In genomic region chr9:64820086-64820795, GRCm38 (mm10) we compare ENCODE assay signal across 24 mouse cellular contexts. TPM values are rescaled to one million over a fixed set of nuclear protein-coding genes. Genes with fewer than 3 reads are reported as not detected.
DNase-seq lines count a peak whose midpoint lies in the region; ATAC-seq and TF ChIP-seq lines count a peak whose summit lies in the region.
"Had no signal": no experiment of that assay in that cellular context is flagged by ENCODE, and none has a peak within 500 bp of the region (broad histone marks: within the 10 kb centered on the region; RNA-seq: fewer than 3 reads in every experiment).

No protein-coding gene starts in this region.

- intact Hi-C loops in heart, postnatal 10 days (cut with DNase I): no loop called here

- no peaks in the 10 kb centered on the region for H3K9me3 ChIP-seq in forebrain, embryonic 14.5 days (replicated peaks; ENCODE audit: control insufficient read depth, low read length)
- no peaks in the 10 kb centered on the region for H3K9me3 ChIP-seq in forebrain, embryonic 10.5 days
- H3K9me3 ChIP-seq in kidney, embryonic 16.5 days (ENCODE audit: low read length): no peaks in the 10 kb centered on the region
- H3K9me3 ChIP-seq: G1E; heart, embryonic 13.5 days; hindbrain, embryonic 12.5 days; hindbrain, embryonic 15.5 days had no signal

- no peak overlapping the region for H3K4me2 ChIP-seq in forebrain, embryonic 14.5 days (ENCODE audit: low read length)
- H3K4me2 ChIP-seq in kidney, embryonic 16.5 days (replicated peaks; ENCODE audit: low read depth, low read length): no peak overlapping the region
- H3K4me2 ChIP-seq: heart, embryonic 13.5 days; hindbrain, embryonic 12.5 days; hindbrain, embryonic 15.5 days had no signal

- ATAC-seq in forebrain, embryonic 14.5 days: no peak
- ATAC-seq in kidney, embryonic 16.5 days (ENCODE audit: low FRiP score, low TSS enrichment): no peak
- ATAC-seq: activated CD4-positive, CD25-positive, alpha-beta regulatory T cell, adult 4 months; forebrain, embryonic 16.5 days had no signal

- H3K36me3 ChIP-seq in forebrain, embryonic 14.5 days (ENCODE audit: control insufficient read depth, insufficient read depth, low read length): no peaks in the 10 kb centered on the region
- H3K36me3 ChIP-seq in forebrain, embryonic 10.5 days (replicated peaks): no peaks in the 10 kb centered on the region
- H3K36me3 ChIP-seq in splenic B cell, adult 2 months (ENCODE audit: control insufficient read depth, insufficient read depth, low read length, poor library complexity, severe bottlenecking): no peaks in the 10 kb centered on the region
- H3K36me3 ChIP-seq in kidney, embryonic 16.5 days (ENCODE audit: insufficient read depth, low read length): no peaks in the 10 kb centered on the region
- H3K36me3 ChIP-seq: heart, embryonic 13.5 days; hindbrain, embryonic 12.5 days; hindbrain, embryonic 15.5 days had no signal

- no peaks in the 10 kb centered on the region for H3K4me1 ChIP-seq in forebrain, embryonic 14.5 days (ENCODE audit: control insufficient read depth, insufficient read depth, low read length)
- H3K4me1 ChIP-seq in forebrain, embryonic 10.5 days: no peaks in the 10 kb centered on the region
- H3K4me1 ChIP-seq in kidney, embryonic 16.5 days (ENCODE audit: insufficient read depth, low read length): no peaks in the 10 kb centered on the region
- H3K4me1 ChIP-seq: heart, embryonic 13.5 days; hindbrain, embryonic 12.5 days; hindbrain, embryonic 15.5 days had no signal

- 37% methylated on average over 3 of the region's 3 CpGs for WGBS in forebrain, embryonic 14.5 days
- 90% methylated on average over 3 of the region's 3 CpGs for WGBS in forebrain, embryonic 10.5 days
- WGBS in kidney, embryonic 16.5 days: 76% methylated on average over 3 of the region's 3 CpGs

- H3K9ac ChIP-seq in forebrain, embryonic 14.5 days (ENCODE audit: low read length): no peak overlapping the region
- H3K9ac ChIP-seq in kidney, embryonic 16.5 days (replicated peaks; ENCODE audit: low read length): no peak overlapping the region
- H3K9ac ChIP-seq: heart, embryonic 13.5 days; hindbrain, embryonic 12.5 days; hindbrain, embryonic 15.5 days had no signal

- H3K27me3 ChIP-seq in forebrain, embryonic 14.5 days (replicated peaks; ENCODE audit: control insufficient read depth, insufficient read depth, low read length): no peaks in the 10 kb centered on the region
- H3K27me3 ChIP-seq in forebrain, embryonic 10.5 days (ENCODE audit: poor library complexity, severe bottlenecking): no peaks in the 10 kb centered on the region
- H3K27me3 ChIP-seq in splenic B cell, adult 2 months (ENCODE audit: control insufficient read depth, insufficient read depth, low read length, poor library complexity, severe bottlenecking): no peaks in the 10 kb centered on the region
- H3K27me3 ChIP-seq in kidney, embryonic 16.5 days (ENCODE audit: insufficient read depth, low read length): no peaks in the 10 kb centered on the region
- H3K27me3 ChIP-seq: CH12.LX; heart, embryonic 13.5 days; hindbrain, embryonic 12.5 days; hindbrain, embryonic 15.5 days had no signal

- no peak for TF ChIP-seq POLR2A in brain, embryonic 14.5 days (IDR thresholded peaks at IDR 0.05; ENCODE audit: borderline replicate concordance, extremely low read depth, insufficient read depth, insufficient read length, poor library complexity, severe bottlenecking)

- peak; percentile 56 for DNase-seq in forebrain, embryonic 14.5 days (ENCODE audit: low spot score)
- DNase-seq in forebrain, embryonic 10.5 days (ENCODE audit: extremely low spot score, low spot score): no peak
- no peak for DNase-seq in layer of hippocampus, adult 2 months (ENCODE audit: low spot score in 2 of 2)
- DNase-seq in layer of hippocampus, adult 8-10 months (ENCODE audit: low spot score in 2 of 2): no peak
- DNase-seq in brain, embryonic 14.5 days (ENCODE audit: low read depth): peak; percentile 54
- peak; percentile 72 for DNase-seq in splenic B cell, adult 2 months (ENCODE audit: low read depth, low spot score)
- DNase-seq in heart, postnatal 10 days: no peak
- DNase-seq: adrenal gland, adult 8-10 months; adrenal gland, postnatal 25 days; B cell, adult 2 months; cerebellum, adult 18-20 months; cerebellum, adult 9-10 months; cerebellum, postnatal 14 days; gastrocnemius, adult 2 months; gastrocnemius, postnatal 14 days; heart, adult 18-20 months had no signal

- no peak for TF ChIP-seq CTCF in layer of hippocampus, adult 2 months (conservative IDR thresholded peaks at IDR 0.05)
- no peak for TF ChIP-seq CTCF in brain, embryonic 14.5 days (IDR thresholded peaks at IDR 0.05; ENCODE audit: borderline replicate concordance, extremely low read depth, insufficient read depth, insufficient read length)

- H3K27ac ChIP-seq in forebrain, embryonic 14.5 days (ENCODE audit: low read depth, low read length): no peak overlapping the region
- H3K27ac ChIP-seq in forebrain, embryonic 10.5 days: no peak overlapping the region
- H3K27ac ChIP-seq in layer of hippocampus, adult 2 months: peak overlapping the region; percentile 58
- H3K27ac ChIP-seq in kidney, embryonic 16.5 days (ENCODE audit: low read length): no peak overlapping the region
- H3K27ac ChIP-seq: gastrocnemius, adult 2 months; heart, embryonic 13.5 days; hindbrain, embryonic 12.5 days; hindbrain, embryonic 15.5 days had no signal

- H3K4me3 ChIP-seq in forebrain, embryonic 14.5 days (ENCODE audit: low read depth, low read length): no peak overlapping the region
- H3K4me3 ChIP-seq in forebrain, embryonic 10.5 days: no peak overlapping the region
- no peak overlapping the region for H3K4me3 ChIP-seq in layer of hippocampus, adult 2 months
- H3K4me3 ChIP-seq in kidney, embryonic 16.5 days (ENCODE audit: low read length): no peak overlapping the region
- H3K4me3 ChIP-seq: gastrocnemius, adult 2 months; heart, embryonic 13.5 days; hindbrain, embryonic 12.5 days; hindbrain, embryonic 15.5 days had no signal

RNA-seq across cellular contexts. Expression of gene Dennd4a, which starts 9.1 kb away (rescaled TPM):
- polyA plus RNA-seq in forebrain, embryonic 14.5 days (2014; fragmentation: Nextera tagmentation; extraction: Ambion mirVana): 7.5 and 8.1 TPM in 2 replicates
- 8.8 and 10.2 TPM in 2 replicates for polyA plus RNA-seq in forebrain, embryonic 10.5 days (2016; fragmentation: Nextera tagmentation; extraction: Ambion mirVana)
- 10 to 100 TPM; 39.9 to 41.5 TPM for total RNA-seq in layer of hippocampus, adult 2 months (2021)
- total RNA-seq in layer of hippocampus, adult 8-10 months (2022): 10 to 100 TPM; 43.4 to 53.1 (median 50.3) TPM
- polyA plus RNA-seq in brain, embryonic 14.5 days (2012; rRNA removed): 12.1 and 14.3 TPM in 2 replicates
- 10 to 100 TPM; 11.8 to 12.0 TPM for total RNA-seq in heart, postnatal 10 days (2021)
- polyA plus RNA-seq in kidney, embryonic 16.5 days (2015; fragmentation: Nextera tagmentation; extraction: Ambion mirVana): 5.0 and 5.2 TPM in 2 replicates

Comparison
In these comparisons a context has a peak if more than half of its experiments do, and no peak if none do; other contexts are left out.
1. DNase-seq: peak in forebrain, embryonic 14.5 days (single experiment), brain, embryonic 14.5 days (single experiment) and splenic B cell, adult 2 months (single experiment); none in forebrain, embryonic 10.5 days (single experiment), layer of hippocampus, adult 2 months (0 of 2), layer of hippocampus, adult 8-10 months (0 of 2) and heart, postnatal 10 days (0 of 2).